Mouse (Mus musculus) cerebellum, postnatal 25 days (tissue): ENCODE measurements at regions not wholly inside any gene's neighbourhood (a gene's known extent, or its start where the extent isn't known, plus 50 kb on each side); places are given as distances from the start of the nearest gene placed in this dataset.
A peak's percentile ranks its signal among the peaks of the same experiment; 100 is the strongest.

ENCODE experiments used
- DNase-seq, 2 experiments: peaks; one replicate each; pipeline ENCODE4 v3.0.0; 2021; ENCODE audit warnings: mixed read lengths in 2 of 2

DNA sequence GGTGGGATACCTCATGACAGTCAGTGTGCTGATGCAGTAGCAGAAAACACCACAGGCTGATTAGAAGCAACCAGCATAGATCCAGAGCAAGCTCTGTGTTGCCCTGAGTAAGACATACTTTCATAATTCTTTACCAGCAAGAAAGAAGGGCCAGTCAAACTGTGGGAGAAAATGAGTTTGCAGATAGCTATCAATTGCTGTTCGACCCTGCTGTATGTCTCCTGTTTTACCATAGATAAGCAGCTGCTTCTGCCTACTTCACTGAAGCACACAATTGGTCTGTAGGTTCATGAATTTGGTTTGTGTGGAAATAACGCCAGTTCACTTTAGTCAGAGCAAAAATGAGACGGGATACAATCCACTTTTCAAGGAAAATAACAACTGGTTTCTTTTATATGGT, 373.4 kb upstream of the Pbx1 start:
- DNase-seq: no peak

DNA sequence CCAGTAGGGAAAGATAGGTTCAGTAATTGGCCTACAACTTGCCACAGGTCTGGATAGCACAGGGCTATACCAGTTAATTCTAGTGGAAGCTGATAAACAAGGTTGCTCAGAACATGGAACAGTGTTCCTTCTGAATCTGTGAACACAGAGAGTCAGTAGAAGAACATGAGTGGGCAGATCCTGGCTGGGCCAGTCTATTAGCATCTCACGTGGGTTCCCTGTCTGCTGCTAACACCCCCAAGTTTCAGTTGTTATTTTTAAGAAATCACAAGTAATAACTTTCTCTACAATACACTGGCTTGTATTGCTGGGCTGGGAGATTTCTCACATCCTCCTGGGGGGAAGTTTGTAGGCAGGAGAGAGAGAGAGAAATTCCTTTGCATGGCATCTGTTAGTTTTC, 369.0 kb upstream of the Pbx1 start:
- no peak for DNase-seq

DNA sequence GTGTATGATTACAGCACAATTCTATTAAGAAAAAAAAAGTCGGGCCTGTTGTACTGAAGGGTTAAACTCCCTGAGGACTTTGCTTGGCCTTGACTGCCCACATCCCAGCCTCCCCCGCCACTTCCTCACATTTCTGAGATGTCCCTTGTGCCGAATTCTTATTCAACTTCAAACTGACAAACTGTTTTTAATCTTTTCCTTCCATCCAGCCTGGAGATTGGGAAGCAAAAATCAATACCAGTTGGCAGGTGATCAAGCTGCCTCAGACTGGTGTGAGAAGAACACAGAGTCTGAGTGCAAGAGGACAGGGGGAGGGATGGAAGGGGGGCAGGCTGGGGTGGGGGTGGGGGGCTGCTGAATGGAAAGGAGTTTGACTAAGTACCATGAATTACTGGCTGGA, 354.7 kb upstream of the Pbx1 start:
- DNase-seq: no peak

DNA sequence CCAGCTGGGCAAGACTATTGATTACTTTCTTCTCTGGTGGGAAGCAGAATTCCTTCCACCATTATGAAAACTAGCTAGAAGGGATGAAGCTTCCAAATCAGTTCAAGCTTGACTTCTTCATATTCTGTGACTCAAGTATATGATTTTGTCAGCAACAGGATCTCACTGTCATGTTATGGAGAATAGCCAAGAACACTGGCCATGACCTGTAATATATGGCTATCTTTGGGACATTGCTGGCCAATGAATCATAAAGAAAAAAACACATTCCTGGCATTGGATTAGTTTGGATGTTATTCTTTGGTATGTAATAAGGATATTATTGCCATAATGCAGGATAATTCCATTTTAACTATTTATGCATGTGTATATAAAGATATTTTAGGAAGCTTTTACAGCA, 351.8 kb upstream of the Pbx1 start:
- DNase-seq: no peak

DNA sequence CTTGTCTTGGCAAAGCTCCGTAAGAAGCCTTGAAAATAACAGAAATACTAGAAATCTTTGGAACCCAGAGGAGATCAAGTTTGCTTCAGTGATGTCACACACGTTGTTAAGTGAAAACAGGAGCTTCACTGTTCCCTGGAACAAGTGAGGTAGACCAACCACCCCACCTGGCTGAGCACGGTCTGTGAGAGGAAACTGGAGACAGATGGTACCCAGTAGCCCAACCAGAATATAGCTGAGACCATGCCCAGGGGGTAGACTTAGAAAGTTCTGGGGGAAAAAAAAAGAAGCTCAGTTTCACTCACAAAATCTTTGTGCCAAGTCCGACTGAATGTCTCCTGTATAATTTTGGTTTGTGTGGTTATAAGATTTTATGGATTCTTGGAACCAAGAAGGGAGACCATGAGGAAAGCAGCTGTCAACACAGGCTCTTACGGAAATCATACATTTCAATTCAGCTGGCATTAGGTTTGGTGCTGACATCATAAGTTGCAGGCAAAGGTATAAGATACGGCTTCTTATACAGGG, 332.4 kb upstream of the Pbx1 start:
- DNase-seq: no peak

DNA sequence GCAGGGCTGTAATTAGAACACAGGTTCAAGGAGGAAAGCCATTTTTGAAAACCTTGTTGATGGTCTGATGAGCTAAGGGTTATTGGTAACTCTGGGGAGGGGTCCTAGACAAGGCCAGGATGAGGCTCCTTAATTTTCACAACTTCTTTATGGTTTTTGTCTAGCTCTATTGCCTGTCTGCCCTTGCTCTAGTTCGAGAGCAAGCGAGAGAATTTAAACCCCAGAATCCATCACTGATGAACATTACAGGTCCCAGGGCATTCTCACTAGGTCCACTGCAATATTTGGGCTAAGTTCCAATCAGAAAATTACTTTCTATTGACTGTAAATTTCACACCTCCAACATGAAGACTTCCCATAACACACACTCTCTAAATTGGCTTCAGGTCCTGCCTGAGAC, 329.0 kb upstream of the Pbx1 start:
- DNase-seq: no peak

DNA sequence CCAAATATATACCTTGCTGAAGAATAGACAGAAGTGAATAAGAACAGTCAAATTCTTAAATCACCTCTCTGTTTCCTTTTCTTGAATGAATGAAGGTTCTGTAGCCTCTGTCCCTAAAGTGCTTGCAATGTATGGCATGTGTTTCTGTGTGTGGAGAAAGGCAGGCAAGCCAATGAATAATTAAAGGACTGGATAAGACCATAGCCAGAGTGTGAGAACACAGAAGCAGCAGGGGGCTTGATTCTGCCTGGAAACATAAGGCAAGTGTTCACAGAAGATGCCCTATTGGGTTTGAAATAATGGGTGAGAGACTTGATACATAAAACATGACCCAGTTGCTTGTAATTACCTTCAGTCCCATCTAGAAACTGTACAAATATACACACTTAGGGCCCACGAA, 328.2 kb upstream of the Pbx1 start:
- no peak for DNase-seq

DNA sequence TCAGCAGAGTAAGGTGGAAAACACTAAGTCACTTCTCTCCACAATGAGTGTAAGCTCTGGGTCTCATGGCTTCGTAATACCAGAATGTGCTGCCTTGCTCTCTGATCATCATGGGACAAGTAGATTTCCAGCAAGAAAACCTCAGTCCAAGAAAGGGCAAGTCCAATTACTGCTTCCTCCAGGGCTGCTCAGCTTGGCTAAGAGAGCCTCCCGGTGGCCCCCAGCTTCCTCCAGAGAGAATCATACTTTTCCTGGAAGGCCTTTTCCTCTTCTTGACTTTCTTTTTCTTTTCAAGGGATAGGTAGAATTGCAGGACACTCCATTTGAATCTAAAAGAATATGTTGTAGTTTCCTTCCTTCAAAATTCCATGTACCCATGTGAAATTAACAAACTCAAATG, 326.8 kb upstream of the Pbx1 start:
- no peak for DNase-seq

DNA sequence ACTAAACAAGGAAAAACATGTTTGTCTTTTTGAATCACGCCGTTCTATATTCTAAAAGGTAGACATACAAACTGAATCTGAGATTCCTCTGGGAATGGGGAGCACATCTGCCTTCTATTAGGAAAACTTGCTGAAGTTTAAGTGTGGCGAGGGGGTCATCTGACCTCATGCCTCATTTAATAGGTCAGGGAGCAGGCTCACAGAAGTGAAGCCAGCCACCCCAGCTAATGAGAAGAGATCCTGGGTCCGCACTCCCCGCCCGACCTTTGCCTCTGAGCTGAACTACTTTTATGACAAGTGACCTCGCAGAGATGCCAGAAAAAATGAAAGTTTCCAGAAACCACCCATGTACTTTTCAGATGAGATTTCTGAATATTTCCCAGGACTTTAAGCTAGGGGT, 322.1 kb upstream of the Pbx1 start:
- no peak for DNase-seq

DNA sequence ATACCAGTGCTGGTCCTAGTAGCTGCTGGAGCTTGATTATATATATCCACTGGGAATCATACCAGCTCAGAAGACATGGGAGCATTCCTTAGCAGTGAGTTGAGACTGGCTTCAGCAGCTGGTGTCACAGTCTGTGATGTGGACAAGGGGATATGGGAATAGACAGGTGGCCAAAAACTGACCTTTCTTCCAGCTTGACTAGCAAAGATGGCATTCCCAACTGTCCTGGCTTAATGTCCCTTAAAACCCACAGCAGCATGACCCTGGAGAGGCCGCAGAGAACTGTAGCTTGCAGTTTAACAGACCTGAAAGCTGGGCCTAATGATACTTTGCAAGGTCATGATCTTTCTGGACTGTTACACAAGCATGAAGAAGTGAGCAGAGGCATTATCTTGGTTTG, 311.4 kb upstream of the Pbx1 start:
- DNase-seq: no peak

DNA sequence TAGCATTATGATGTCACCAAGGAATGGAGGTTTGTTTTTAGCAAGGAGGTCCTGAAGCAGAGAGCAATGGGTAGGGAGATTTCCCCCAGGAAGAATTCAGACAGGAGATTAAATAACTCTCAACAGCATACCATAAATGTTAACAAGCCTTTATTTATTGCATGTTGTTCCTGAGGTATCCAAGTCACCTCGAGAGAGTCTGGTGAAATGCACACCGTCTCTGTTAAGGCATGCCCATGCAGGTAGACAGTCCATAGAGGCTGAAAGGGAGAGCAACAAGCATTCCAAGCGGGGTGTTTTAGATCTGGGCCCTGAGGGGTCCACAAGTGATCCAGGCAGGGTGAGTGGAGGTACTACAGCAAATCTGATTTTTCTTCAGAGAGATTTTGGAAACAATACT, 305.9 kb upstream of the Pbx1 start:
- DNase-seq: no peak

DNA sequence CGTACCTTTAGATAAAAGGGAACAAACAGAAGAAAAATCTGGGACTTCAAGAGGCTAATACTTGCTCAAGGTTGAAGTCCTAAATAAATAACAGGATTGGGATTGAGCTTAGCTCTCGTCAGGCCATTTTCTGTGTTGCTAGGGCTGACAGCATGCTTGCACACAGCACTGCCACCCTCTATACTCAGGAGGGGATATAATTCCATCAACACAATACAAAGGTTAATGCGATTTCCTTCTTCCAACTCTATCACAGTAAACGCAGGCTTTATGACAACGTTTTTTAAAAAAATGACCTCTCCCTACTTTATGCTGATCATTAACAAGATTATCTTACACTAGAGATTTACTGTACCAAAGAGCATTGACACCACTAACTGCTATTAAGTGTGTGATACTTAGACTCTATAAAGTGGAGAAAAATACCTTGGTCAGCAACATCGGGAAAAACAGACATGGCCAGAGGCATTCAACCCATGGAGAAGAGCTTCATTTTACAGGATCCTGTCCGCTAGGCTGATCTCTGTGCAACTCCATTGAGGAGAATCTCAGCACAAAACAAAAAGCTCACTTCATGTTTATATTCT, 305.3 kb upstream of the Pbx1 start:
- no peak for DNase-seq

DNA sequence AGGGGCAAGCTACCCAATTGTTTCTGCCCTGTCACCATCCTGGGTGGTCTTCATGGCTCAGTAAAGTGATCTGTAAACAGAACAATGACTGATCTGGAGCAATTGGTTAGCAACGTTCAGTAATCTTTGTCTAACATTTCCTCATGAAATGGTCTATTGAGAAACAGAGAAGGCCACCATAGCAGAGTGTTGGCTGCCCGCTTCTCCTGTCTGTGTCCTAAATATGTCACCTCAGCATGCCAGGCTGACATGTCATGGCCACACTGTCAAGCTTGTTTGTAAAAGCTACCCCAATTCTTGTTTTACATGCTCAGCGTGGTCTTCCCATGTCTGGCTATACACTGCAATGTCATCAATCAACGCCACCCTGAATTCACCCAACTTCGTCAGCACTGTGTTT, 301.0 kb upstream of the Pbx1 start:
- DNase-seq: no peak

DNA sequence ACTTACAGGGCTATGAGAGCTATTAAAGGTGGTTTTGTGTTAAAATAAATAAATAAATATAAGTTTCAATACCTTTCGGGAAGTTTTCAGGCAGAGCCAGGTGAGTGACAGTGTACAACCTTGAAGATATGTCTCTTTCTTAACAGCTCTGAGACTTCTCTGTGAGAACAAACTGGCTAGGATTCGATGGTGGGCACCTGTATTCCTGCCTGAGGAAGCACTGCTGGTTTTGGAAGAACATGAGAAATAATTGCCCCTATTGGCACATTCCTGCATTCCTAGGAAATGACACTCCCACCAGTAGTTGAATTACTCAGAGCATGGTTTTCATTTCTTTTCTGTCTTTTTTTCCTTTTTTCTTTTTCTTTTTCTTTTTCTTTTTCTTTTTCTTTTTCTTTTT, 277.8 kb upstream of the Pbx1 start:
- DNase-seq: no peak

DNA sequence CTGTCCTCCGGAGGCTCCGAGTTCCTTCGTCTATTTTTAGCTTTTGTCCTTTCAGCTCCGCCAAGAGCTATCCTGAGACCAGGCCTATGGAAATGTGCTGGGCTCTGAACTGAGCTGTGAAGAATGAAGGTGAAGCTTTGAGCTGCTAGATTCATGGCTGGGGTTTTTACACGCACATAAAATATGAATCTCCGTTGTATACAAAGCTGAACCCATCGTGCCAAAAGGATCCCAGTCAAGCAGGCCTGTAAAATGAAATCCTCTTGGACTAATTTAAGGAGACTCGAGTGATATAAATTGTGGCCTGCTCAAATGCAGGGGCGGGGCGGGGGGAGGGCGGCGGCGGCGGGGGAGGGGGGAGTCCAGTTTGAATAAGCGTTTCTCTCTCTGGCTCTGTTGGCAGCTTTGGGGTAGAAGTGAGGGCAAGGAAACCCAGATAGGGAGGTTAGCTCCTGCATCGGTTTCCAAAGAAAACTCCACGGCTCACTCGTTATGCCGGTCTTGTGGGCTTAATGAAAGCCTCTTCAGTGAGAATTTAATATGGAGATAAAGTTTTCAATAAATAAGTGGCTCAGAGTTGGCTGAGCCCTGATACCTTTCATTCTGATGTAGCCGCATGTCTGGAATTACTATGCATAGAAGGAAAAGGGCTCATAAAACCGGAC, 277.1 kb upstream of the Pbx1 start:
- peak; percentile 27 to 28 for DNase-seq

DNA sequence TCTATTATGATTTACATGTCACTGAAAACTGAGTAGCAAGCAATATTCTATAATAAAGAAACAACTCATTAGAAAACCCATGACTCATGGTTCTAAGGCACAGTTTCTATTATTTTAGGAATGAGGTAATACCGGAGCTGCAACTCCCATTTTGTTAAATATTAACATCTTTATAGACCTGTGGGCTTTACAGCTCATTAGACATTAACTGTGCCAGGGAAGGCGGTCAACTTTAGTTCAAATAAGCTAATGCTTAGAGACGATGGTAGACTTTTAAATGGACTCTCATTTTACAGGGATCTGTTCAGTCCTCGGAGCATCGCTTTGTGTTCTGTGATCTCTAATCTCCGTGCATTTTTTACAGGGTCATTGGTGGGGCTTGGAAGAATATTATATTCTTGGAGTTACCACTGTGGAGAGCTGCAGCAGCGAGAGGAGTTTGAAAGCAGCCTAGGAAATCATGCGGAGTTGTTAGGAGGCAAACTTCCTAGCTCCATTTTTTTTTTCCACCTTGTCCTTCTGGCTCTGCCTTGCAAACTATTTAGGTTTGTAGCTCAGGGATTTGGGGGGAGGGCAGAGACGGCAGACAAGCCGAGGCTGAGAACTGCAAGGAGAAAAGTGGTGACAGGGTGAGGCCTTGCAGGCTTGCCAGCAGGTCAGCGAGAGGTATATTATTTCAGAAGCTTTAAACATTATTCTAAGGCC, 276.2 kb upstream of the Pbx1 start:
- peak; percentile 17 to 19 for DNase-seq

DNA sequence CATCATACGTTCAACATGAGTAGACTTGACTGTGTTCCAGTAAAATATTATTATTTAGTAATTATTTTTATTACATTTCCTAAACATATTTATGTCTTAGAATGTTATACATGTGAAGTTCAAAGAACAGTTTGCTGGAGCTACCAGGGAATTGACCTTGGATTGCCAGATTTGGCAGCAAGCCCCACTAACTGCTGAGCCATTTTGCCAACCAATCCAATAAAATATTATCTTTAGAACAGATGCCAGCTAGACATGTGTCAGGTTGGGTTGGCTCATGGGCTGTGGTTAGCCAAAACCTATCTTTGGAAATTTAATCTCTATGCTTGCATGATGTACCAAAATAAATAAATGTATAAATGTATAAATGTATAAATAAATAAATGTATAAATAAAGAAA, 265.3 kb upstream of the Pbx1 start:
- DNase-seq: no peak

DNA sequence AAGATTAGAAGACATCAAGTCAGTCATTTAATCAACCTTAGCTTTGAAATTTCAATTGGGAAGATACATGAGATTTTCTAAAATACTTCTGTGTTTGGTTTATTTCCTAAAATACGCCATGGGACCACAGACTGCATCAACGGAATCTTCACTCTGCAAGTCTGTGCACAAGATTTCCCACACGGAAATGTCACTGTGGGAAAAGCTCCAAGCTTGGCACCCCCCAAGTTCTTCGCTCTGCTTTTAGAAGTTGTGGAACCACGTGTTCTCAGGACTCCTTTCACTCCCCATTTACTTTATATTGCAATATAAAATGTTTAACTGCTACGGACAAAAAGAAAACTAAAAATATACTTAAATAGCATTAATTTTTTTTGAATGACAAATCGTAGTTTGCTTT, 254.8 kb upstream of the Pbx1 start:
- no peak for DNase-seq

DNA sequence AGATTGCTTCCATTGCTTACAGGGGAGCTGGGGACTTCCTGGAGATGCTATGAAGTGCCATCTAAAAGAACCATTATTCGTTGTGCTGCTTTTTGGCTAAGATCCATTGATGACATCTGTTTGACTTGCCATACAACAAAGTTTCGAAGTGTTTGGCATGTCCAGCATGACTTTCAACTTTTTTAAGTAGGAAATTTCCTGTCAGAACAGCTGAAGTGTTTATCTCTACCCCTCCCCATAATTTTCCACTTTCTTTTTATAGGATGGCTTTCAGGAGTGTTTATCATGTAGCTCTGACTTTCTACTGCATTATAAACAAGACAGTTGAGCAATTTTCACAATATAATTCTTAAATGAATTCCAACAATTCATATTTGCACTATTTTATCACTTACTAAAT, 253.1 kb upstream of the Pbx1 start:
- DNase-seq: no peak

DNA sequence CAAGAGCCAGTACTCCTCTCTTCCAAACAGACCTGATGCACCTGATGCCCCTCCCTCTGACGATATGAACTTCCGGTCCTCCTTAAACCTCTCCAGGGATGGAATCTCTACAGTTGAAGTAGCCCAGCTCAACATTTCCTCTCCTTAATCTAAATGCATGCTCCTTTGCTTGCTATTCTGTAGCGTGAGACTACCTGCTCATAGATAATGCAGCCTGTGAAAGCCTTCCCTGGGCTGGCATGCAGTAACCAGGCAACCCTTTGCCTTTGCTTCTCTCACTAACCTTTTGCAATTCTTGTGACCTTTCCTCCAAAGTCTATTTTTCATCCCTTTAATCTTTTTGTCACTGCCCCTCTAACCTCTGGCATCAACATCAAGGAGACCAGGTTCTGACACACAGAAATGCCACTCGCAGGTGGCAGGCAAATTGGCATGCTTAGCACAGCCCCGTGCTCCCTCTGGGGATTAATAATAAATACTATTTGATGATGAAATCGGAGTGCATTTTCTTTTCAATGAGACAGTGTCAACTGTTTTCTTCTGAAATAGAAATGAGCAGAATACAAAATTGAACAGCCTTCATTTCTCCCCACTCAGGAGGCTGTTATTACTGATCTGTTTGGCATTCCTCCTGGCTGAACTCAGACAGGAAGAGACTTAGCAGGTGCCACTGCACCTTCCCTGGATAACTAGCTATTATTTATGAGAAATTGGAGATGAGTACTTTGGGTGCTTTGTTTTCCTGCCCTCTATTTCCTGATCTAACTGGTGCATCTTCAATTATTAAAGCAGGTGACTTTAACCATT, 249.8 kb upstream of the Pbx1 start:
- DNase-seq: no peak

DNA sequence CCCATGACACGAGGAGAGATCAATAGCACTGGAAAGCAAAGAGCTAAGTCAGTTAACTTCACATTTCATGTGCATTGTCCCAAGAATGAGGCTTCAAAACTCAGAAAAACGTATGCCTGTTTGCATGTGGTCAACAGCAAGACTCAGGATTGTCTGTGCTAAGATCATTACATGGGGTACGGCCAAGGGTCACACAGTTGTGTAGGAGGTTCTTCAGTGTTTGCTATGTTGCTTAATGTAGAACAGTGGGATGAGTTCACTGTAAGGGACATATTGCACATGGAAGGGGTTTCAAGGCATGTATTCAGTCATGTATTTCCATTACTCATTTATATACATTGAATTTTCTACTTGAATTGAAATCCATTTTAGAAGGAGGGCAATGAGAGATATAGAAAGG, 248.6 kb upstream of the Pbx1 start:
- DNase-seq: no peak

DNA sequence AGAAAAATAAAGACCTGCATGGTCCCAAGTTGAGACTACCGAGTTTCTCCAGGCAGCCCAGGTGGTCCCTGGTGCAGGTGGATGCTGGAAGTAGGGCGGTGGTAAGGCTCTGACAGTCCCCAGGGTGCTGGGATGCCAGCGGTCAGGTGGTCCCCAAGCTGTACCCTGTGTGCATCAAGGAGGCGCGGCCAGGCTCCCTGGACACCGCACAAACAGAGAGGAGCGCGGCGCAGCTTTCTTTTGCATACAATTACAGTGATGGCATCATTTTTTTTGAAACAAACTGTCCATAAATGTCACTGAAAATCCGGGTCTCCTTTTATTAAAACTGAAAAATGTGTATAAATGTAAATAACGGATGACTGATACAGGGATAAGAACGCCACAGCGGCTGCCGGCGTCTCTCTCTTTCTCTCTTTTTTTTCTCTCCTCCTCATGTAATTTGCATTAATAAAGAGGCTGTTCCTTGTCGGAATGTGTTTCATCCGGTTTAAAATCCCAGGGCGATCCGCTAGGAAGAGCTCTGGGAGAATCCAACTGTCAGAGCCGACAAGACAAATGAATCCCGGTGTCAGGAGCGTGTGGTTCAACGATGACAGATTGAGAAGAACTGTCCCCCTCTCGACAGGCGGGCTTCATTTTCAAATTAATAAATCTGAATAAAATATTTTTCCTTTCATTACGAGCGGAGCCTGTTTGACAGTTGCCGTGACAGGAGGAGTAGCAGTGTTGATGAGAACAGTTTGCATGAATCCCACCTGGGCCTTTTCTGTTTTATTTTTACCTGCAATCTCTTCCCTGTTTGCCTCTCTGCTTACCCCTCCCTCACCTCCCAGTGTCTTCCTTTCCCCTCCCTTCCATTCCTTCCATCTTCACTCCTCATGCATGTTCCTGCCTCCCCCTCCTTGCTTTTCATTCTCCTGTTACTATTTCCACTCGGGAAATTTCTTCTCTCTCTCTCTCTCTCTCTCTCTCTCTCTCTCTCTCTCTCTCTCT, 244.6 kb upstream of the Pbx1 start:
- peak; percentile 35 to 42 for DNase-seq
